Mouse (Mus musculus) mature B cell (primary cell): ENCODE results near the gene Gm11096.

ENCODE experiments used
- in situ Hi-C: fragments of 300-500 bp; cut with MboI; formaldehyde crosslinking; loops from 2 replicates; pipeline ENCODE4 v1.14.3; 2019

Gm11096 gene

DNA sequence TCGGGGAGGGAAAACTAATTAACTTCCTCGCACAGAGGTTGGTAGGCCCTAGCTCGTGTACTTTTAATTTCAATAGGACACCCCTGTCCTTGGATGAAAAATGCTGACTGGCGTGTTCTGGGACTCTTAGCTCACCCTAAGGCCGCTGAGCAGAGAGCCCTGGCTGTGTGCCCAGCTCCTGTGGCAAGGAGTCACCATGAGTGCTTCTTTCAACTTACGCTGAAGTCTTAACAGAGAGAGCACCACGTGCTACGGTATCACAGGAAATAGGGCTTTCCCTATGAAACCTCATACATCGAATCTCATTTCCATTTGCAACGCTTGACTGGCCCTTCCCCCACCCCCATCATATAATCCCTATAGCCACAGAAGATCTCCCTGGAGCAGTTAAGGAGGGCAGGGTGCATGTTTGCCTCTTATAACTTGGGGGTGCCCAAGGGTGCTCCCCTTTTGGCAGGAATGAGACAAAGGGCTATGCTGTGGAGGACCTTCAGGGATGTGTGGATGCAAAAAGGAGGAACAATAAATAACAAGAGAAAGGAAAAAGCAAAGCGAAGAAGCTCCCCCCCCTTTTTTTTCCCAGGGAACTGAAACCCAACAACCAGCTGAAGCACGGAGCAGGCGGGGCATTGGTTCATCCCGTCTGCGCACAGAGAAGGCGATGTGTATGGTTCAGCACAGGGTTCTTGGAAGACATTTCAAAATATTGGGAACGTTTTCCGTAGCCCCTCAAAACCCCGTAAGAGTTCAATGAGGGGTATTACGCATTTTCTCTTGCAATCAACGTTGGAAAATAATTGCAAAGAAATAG, 39.0 kb downstream of the Gm11096 start:
- in situ Hi-C loops: no loop called here

DNA sequence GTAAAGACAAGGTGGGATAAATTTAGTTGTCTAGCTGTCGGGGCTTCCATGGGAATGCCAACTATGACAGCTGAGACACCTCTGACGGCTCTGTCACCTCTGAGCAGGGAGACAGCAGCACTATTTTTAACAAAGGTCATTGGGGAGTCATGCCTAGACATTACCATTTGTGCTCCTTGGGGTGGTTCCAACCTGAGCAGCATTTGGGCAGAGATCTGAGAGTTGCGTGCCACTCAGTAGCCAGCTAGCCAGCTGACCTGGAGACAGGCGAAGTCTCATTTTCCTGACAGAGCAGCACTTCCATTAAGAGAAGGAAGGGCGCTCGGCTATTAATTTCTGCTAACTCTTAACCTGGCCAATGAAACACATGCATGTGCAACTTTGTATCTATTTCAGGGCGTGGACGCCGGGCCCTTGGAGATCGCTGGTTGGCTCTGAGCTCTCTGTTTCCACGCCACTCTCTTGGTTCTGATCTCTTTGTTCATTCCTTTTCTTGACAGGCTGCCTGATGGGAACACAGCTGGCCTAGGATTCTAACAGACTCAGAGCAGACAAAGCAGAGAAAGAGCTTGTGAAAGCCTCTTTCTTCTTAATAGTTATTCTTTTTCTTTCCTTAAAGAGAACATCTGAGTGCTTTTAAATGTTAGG, 40.4 kb downstream of the Gm11096 start:
- in situ Hi-C loops: no loop called here

DNA sequence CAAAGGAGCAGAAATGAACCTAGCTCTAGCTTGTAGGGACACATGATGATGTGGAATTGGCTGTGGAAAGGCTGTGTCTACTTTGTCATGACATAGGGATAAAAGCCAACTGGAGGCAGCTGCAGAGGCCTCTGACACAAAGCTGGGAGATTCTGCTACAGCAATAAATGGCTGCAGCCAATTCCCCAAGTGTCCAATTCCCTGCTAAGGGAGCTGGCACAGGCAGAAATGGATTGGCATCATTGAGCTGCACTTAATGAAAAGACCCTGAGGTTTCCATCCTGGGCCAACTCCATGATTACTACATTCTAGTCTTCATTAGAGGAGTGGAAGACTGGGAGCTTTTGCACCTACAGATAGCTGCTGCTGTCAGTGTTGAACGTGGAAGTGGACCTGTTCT, 44.8 kb downstream of the Gm11096 start:
- in situ Hi-C loops: no loop called here
